Mouse (Mus musculus) embryonic stem cell, embryonic (primary cell): Measurements from ENCODE around the gene Tmem170b.

ENCODE experiments used
- CTCF ChIA-PET, 4 experiments: fragments of 300-600 bp in 2 of 4; fragments of 350-600 bp in 2 of 4; sonication (Branson Sonifier 250); formaldehyde crosslinking; loops; one replicate each; lab custom pipeline; 2022; ENCODE audit warnings: inconsistent platforms in 2 of 4; lab: Charles Lee
- POLR2A ChIA-PET, 4 experiments: fragments of 300-600 bp in 2 of 4; fragments of 350-600 bp in 2 of 4; sonication (Branson Sonifier 250); formaldehyde crosslinking; loops; one replicate each; lab custom pipeline; 2022; ENCODE audit warnings: antibody characterized with exemption in 4 of 4, inconsistent platforms in 1 of 4; lab: Charles Lee

Tmem170b gene

DNA sequence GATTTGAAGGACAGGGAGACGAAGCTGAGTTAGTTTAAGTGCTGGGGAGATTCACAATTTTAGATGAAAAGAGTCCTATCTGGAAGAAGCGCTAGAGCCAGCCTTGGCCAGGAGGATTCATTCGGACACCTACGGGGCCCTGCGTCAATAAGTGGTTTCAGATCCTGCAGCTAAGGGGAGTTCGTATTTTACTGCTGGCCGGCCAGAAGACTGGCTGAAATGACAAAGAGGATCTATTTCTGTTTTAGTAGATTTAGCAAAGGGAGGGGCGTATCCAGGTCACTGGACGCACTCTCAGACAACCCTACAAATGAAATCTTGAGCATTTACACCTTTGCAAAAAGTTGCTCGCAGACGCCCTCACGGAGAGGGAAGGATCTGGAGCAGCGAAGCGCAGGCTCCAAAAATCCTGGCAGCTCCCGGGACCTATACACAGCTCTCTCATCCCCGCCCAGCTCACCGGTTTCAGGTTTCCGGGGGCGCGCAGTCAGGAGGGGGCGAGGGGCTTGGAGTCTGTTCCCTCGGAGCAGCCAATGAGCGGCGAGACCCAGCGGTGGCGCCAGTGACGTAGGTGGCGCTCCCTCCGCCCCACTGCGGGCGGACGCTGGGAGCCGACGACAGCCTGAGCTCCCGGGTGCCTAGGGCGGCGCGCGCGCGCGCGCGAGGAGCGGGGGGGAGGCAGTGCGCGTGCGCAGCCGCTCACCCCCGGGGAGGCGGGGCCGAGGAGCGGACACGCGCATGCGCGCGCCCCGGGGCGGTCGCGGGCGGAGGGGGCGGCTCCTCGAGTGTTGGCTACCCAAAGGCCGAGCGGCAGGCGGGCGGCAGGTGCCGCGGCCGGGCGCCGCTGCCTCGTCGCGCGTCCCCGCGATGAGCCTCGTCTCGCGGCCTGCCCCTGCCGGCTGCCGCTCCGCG, at the start of gene Tmem170b:
TSS of gene Tmem170b (plus strand) at position 809 of the 912 bp plus-strand sequence.
- ChIA-PET CTCF (interaction anchor here (0.5 to 1.5 kb wide), 8 partner anchors 20 to 495 kb away, joined by 3 to 5 read pairs (median 3); partner anchors contain the start of genes Gcm2 (in 1 of the 4) and Smim13 (in 1 of the 4)), POLR2A (interaction anchor here in 3 of 4 experiments (0.7 to 1.6 kb wide), 23 partner anchors 9 to 751 kb away, joined by 3 to 15 read pairs (median 4); partner anchors contain the start of gene Smim13 (in 3 of the 3))

DNA sequence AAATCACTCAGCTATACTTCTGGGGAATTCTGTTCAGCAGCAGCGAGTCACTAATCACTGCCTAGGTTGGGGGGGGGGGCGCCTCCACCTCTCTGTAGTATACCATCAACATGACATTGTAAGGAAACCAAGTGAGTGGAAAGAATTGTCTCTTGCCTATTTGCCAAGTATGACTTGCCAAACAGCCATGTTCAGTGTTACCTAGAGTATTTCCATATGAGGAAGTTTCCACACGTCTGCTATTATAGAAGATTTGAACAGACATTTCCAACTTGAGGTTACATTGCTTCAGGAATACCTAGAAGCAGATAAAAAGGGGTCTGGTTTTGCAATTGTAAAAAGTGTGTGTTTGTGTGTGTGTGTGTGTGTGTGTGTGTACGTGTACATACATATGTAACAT, 44.7 kb upstream of the Tmem170b start:
- ChIA-PET CTCF (interaction anchor here in 2 of 4 experiments (0.6 kb wide), 2 partner anchors 258 to 259 kb away, joined by 3 to 6 read pairs; no protein-coding TSS in a partner anchor), POLR2A (interaction anchor here in 1 of 4 experiments (0.7 kb wide), 1 partner anchor 202 kb away, joined by 3 read pairs; no protein-coding TSS in a partner anchor)

DNA sequence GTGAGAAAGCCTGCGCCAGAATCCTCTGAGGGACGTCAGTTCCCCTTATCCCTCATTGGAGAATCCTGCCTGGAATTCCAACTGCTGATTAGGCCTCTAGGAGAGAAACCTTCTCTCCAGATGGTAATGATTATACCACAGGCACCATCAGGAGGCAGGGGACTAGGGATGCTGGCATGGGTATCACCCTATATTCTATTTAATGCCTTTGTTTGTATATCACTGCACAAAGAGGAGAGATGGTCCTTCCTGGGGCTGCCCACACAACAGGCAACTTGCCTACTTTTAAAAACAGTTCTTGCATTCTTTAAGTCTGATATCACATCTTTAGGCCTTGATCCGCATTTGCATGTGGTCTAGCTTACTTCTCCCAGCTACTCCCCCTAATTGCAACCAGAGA, 37.3 kb upstream of the Tmem170b start:
- CTCF ChIA-PET: interaction anchor here in 1 of 4 experiments (2.4 kb wide), 1 partner anchor 266 kb away, joined by 6 read pairs; no protein-coding TSS in a partner anchor
- POLR2A ChIA-PET: no interaction called here

DNA sequence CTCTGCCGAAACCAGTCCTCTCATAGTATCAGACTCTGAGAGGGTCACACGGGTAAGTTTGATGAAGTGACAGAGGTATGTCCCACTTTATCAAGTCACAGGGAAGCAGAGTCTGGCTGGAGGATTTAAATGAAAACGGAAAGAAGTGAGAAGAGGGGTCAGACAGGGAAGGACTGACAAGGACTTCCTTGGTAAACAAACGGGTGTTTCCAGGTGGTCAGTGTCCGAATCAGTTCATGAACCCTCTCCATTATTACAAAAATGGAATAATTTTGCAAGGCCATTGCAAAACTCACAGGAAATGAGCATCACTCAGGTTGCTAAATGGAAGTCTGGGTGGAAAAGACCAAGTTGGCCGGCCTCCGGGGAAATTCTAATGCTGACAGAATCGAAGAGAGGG, 36.8 kb upstream of the Tmem170b start:
- ChIA-PET POLR2A (no interaction called here), CTCF (interaction anchor here in 2 of 4 experiments (1.1 to 2.4 kb wide), 2 partner anchors 266 kb away, joined by 4 to 6 read pairs; no protein-coding TSS in a partner anchor)

DNA sequence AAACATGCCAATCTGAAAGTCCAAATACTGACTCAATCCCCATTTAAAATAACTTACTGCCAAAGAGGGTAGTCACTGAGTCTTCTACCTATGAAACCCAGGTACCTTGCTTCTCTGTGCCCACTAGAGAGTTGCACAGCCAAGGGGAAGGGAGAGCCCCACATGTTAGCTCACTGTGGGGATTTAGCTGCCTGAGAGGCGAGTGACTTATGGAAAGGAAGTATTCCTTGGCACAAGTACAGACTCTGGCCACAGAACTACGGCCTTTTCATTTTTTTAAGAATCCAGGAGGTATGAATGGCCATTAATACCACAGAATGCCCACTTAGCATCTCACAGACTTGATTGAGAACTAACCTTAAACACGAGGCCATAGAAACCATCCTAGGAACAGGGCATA, 35.9 kb upstream of the Tmem170b start:
- CTCF ChIA-PET: interaction anchor here in 2 of 4 experiments (1.1 to 2.4 kb wide), 2 partner anchors 266 to 267 kb away, joined by 4 to 6 read pairs; no protein-coding TSS in a partner anchor
- POLR2A ChIA-PET: no interaction called here

DNA sequence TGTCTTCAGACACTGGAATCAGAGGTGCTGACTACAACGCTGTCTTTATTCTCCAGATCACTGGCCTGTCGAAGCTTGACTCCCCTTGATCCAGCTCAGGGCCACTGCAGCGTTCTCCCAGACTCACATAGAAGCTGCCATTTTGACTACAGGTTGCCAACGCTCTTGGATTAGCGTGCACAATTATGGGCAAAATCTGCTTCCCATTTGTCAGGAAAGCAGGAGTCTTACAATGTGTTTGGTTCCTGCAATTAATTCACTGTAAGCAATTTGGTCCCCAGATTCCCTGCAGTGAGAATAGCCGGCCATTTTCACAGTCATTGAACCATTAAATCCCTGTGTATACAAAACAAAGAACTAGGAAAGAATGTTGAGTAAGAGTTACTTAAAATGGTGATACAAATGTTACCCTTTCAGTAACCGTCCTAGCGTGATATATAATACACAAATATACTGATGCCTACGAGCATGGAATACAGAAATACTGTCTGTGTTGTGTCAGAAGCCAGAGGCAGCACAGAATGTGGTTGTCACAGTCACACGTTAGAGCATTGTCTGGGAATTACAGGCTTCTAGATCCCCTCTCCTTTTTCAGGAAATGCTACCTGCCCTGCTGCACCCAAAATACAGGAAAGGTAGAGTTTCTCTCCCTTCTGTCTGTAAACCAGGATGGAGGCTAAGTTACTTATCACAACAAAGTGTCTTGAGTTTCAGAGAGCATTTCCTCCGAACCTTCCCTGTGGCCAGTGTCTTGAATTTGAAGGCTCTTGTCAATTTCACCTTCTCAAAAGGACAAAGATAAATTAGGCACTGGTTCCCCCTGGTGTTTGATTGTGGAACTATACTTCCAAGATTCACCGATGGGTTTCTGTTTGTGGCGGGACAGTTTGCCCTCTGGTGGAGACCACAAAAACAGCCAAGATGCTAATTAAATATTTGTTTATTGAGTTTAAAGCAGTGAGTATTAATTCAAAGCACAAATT, 34.0 kb upstream of the Tmem170b start:
- CTCF ChIA-PET: interaction anchor here (0.7 to 2.7 kb wide), 5 partner anchors 34 to 269 kb away, joined by 3 to 17 read pairs (median 5); no protein-coding TSS in a partner anchor
- POLR2A ChIA-PET: interaction anchor here in 2 of 4 experiments (0.7 to 0.8 kb wide), 2 partner anchors 156 to 268 kb away, joined by 3 read pairs; no protein-coding TSS in a partner anchor

DNA sequence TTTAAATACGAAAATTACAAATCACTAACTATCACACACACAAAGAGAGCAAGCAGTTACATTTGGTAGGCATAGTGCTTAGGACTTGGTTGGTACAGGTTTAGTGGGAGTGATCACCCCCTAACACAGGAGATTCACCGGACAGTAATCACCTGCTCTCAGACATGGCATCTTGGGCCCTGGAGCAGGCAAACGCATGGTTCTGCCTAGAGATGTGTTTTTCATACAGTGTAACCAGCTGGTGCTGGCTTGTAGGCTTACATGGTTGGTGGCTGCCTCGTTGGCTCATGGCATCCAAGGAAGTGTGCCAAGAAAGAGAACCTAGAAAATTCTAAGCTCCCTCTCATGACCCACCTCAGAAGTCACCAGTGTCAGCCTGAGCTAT, 33.4 kb upstream of the Tmem170b start:
- CTCF ChIA-PET: interaction anchor here in 3 of 4 experiments (0.6 to 2.7 kb wide), 6 partner anchors 33 to 352 kb away, joined by 3 to 17 read pairs (median 8); partner anchors contain the start of gene Tmem170b (in 1 of the 3)
- POLR2A ChIA-PET: no interaction called here

DNA sequence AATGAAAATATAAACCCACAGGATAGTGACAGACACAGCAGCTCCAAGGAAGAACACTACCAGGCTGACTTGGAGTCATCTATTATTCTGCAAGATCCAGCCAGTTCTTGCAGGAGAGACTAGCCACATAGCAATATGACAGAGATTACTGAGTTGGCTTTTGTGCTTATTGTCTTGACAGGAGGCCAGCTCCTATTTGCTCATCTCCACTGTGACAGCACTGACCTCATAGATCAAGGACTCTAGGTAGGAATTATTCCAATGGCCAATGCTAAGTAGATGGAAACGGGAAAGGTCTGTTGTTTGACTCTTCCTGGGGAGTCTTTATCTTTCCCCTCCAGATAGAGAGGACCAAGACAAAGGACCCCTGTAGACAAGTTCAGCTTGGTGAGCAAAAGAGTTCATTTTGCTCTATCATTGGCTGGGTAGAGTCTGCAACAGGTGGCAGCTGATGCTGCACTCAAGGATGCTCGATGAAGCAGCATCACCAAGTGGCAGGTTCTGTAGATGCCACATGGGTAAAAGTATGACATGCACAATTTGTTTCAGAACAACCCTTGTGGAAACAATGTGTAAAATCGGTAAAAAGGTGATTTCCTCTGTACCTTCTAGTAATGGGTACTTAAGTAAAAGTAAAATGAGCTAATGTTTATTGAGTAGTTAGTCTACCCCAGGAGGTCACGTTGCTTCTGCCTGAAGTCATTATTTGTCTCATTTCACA, 32.4 kb upstream of the Tmem170b start:
- ChIA-PET POLR2A (no interaction called here), CTCF (interaction anchor here in 3 of 4 experiments (0.6 to 2.7 kb wide), 6 partner anchors 32 to 292 kb away, joined by 3 to 17 read pairs (median 7); partner anchors contain the start of gene Tmem170b (in 1 of the 3))

DNA sequence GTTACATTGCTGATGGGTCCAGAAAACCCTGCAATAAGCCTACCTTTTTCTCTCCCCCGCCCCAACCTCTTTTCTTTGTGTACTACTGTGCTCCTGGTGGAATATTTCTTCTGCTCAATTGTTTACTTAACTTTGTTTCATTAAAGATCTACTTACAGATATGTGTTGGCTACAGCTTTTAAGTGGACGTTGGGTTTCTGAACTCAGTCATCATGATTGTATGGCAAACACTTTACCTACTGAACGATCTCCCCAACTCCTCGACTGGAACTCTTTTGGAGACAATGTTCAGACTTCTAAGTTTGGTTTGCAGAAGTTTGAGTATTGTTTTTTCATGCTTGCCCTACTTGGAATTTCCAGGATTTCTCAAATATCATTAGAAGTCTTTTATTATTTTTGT, 24.6 kb upstream of the Tmem170b start:
- POLR2A ChIA-PET: interaction anchor here in 1 of 4 experiments (0.7 kb wide), 2 partner anchors 16 to 378 kb away, joined by 3 read pairs; no protein-coding TSS in a partner anchor
- CTCF ChIA-PET: interaction anchor here in 1 of 4 experiments (0.8 kb wide), 1 partner anchor 279 kb away, joined by 3 read pairs; no protein-coding TSS in a partner anchor

DNA sequence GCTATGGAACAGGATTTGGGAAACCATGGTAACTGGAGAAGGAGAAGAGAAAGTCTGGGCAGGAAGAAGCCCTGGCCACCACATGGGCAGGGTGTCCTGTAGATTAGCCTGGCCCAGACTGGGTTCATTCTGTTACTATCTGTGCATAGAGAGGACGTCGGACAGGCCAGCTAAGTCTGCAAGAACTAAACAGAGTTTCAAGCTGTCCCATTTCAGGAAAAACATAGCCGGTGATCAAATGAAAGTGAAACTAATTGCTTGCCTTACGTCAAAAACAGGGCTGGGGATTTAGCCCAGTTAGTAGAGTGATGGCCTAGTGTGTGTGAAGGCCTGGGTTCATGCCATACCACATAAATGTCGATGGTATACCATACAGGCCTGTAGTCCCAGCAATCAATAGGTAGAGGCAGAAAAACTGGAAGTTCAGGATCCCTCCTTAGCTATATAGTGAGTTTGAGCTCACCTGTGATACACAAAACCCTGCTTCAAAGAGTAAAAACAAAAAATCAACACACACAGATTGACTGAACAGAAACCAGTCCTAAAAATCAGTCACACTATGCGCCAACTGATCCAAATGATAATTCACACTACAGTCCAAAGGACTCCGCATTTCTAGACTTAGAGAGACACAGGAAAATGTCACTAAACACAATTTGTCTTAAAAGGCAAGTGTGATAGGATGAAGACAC, 21.9 kb upstream of the Tmem170b start:
- CTCF ChIA-PET: no interaction called here
- POLR2A ChIA-PET: no interaction called here

DNA sequence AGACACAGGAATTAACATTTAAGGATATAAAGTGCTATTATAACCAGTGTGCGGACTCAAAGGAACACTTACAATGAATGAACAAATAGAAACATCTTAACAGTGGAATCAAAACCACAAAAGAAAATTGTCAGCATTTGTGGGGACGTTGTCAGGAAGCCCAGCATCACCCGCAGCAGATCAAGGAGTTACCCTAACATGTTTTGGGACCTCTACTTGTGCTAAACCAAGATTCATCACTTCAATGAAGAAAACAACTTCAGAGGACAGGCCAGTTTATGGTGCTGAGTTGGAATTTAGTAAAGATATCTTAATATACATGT, 21.4 kb upstream of the Tmem170b start:
- CTCF ChIA-PET: no interaction called here
- POLR2A ChIA-PET: no interaction called here

DNA sequence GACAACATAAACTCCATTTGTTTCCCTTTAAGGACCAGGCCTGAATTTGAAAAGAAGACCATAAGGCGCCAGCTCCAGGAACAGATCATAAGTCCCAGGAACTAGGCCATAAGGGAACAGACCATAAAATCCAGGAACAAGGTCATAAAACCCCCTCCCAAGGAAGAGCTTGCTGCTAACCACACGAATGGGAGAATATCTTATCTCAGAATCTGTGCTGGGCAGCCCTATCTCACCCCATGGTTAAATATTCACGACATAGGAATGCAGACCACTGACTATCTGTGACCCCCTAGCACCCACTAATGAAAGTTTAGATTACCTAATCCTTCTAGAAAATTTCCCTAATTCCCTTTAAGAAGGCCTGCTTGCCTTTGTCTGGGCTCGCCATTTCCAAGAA, 20.8 kb upstream of the Tmem170b start:
- POLR2A ChIA-PET: no interaction called here
- CTCF ChIA-PET: no interaction called here

DNA sequence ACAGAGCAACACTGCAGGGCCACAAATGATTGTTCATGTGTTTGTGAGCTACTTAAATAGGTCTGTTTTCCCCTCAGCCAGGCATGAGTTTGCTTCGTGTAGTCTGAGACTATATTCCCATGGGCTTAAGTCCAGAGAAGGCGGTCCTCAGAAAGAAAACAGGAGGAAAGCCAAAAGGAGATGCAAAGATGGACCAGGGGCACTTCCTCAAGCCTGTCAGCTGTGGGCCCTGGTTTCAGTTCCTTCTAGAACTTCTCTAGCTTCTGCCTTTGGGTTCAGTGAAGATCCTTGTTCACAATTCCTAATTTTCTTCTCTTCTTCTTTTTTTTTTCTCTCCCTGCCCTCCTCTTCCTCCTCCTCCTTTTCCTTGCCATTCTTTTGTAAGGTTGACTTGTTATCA, 9.0 kb upstream of the Tmem170b start:
- CTCF ChIA-PET: interaction anchor here in 1 of 4 experiments (0.5 kb wide), 1 partner anchor 451 kb away, joined by 4 read pairs; no protein-coding TSS in a partner anchor
- POLR2A ChIA-PET: no interaction called here

DNA sequence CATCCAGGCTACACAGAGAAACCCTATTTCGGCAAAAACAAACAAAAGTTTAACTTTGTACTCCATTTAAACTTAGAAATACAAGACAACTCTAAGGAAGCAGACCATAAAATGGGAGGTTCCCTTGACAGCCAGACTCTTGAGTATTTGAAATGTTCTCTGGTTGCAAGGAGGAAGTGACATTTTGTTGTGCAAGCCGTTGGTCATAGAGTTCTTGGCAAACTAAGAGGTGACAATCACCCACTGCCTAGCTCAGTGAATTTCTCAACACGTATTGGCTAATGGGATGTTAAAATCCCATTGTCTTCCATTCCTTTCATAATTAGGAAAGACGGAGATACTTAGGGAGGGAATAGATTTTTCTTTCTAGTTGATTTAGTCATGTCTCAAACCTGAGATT, 5.7 kb upstream of the Tmem170b start:
- CTCF ChIA-PET: interaction anchor here in 1 of 4 experiments (0.6 kb wide), 1 partner anchor 442 kb away, joined by 3 read pairs; no protein-coding TSS in a partner anchor
- POLR2A ChIA-PET: no interaction called here

DNA sequence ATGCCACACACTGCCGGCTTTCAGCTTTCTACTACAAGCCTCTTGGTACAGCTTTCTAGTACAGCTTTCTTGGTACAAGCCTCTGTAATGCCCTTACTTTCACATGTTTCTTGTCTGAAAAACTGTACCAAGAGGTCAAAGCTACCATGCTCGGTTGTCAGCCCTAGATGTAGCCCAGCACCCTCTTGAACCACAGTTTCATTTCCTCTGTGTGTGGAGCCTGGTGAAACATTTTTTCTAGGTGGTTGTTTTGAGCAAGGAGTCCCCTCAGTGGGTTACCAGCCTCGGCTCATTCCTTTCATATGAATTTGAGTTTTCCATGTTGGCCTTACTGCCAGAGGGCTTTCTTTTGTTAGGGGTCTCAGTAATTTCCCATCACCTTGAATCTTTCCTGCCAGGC, 4.7 kb upstream of the Tmem170b start:
- CTCF ChIA-PET: no interaction called here
- POLR2A ChIA-PET: no interaction called here

DNA sequence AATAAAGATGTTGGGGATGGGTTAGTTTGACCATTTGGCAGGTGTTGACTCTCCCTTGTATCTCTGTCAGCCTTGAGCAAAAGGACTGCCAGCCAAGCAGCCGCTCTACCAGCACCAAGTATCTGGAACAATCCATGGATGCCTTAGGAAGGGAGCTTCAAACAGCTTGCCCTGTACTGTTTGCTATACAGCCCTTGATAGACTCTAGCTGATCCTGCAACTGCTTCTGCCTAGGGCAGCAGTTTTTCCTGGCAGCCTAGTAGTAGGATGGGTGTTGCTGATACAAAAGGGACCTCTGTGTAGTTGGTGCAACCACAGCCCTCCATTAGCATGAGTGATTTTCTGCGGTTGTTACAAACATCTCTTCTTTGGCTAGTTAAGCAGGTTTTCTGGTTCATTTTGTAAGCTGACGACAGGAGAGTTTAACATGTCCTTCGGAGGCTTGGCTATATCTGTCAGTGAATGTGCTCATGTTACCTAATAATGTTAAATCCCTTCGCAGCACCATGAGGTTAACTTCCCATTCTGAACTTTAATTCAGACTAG, 1.7 kb upstream of the Tmem170b start:
- ChIA-PET POLR2A (interaction anchor here (0.6 to 1.3 kb wide), 5 partner anchors 10 to 815 kb away, joined by 3 read pairs; no protein-coding TSS in a partner anchor), CTCF (interaction anchor here in 1 of 4 experiments (0.7 kb wide), 1 partner anchor 444 kb away, joined by 4 read pairs; no protein-coding TSS in a partner anchor)
